Comparison of ENCODE assay signal across 8 mouse cellular contexts in genomic region chr12:111906309-111906875, GRCm38 (mm10). TPM values are rescaled to one million over a fixed set of nuclear protein-coding genes. Genes with fewer than 3 reads are reported as not detected.
DNase-seq lines count a peak whose midpoint lies in the region; ATAC-seq and TF ChIP-seq lines count a peak whose summit lies in the region.

No protein-coding gene starts in this region.

- H3K9me3 ChIP-seq in kidney, postnatal 0 days (replicated peaks; ENCODE audit: low read length), result no peaks in the 10 kb centered on the region
- no peaks in the 10 kb centered on the region for H3K9me3 ChIP-seq in forebrain, embryonic 14.5 days (replicated peaks; ENCODE audit: control insufficient read depth, low read length)
- H3K9me3 ChIP-seq in intestine, embryonic 15.5 days, result no peaks in the 10 kb centered on the region
- no peaks in the 10 kb centered on the region for H3K9me3 ChIP-seq in neural tube, embryonic 12.5 days

- no peak overlapping the region for H3K27ac ChIP-seq in kidney, postnatal 0 days
- H3K27ac ChIP-seq in forebrain, embryonic 14.5 days (ENCODE audit: low read depth, low read length), result no peak overlapping the region
- H3K27ac ChIP-seq in intestine, embryonic 15.5 days, result no peak overlapping the region
- no peak overlapping the region for H3K27ac ChIP-seq in neural tube, embryonic 12.5 days

- H3K4me3 ChIP-seq in kidney, postnatal 0 days (replicated peaks; ENCODE audit: low read depth, low read length), result peak overlapping the region; percentile 85; the same call in 1 of the 2 replicates
- H3K4me3 ChIP-seq in forebrain, embryonic 14.5 days (ENCODE audit: low read depth, low read length), result peak overlapping the region; percentile 65
- peak overlapping the region; percentile 92 for H3K4me3 ChIP-seq in intestine, embryonic 15.5 days (replicated peaks)
- peak overlapping the region; percentile 82; the same call in 1 of the 2 replicates for H3K4me3 ChIP-seq in neural tube, embryonic 12.5 days

- no peak overlapping the region for H3K9ac ChIP-seq in kidney, postnatal 0 days (ENCODE audit: low read depth, low read length)
- H3K9ac ChIP-seq in forebrain, embryonic 14.5 days (ENCODE audit: low read length), result no peak overlapping the region
- 0 out of 2 replicates have a peak overlapping the region, but pooled peaks have one; percentile 82 for H3K9ac ChIP-seq in intestine, embryonic 15.5 days
- no peak overlapping the region for H3K9ac ChIP-seq in neural tube, embryonic 12.5 days

- no peaks in the 10 kb centered on the region for H3K27me3 ChIP-seq in kidney, postnatal 0 days (ENCODE audit: insufficient read depth, low read length)
- peaks cover 11% of the 10 kb centered on the region for H3K27me3 ChIP-seq in forebrain, embryonic 14.5 days (replicated peaks; ENCODE audit: control insufficient read depth, insufficient read depth, low read length)
- H3K27me3 ChIP-seq in intestine, embryonic 15.5 days (replicated peaks), result no peaks in the 10 kb centered on the region
- H3K27me3 ChIP-seq in neural tube, embryonic 12.5 days (replicated peaks), result peaks cover 36% of the 10 kb centered on the region

- ATAC-seq in kidney, postnatal 0 days (replicated peaks; ENCODE audit: low FRiP score, low read depth), result no peak
- ATAC-seq in forebrain, embryonic 14.5 days, result no peak
- ATAC-seq in intestine, embryonic 15.5 days, result no peak
- ATAC-seq in neural tube, embryonic 12.5 days (ENCODE audit: low FRiP score, low read depth), result no peak

- WGBS in kidney, postnatal 0 days, result 54% methylated on average over 5 of the region's 5 CpGs
- WGBS in forebrain, embryonic 14.5 days, result 52% methylated on average over 5 of the region's 5 CpGs
- 48% methylated on average over 5 of the region's 5 CpGs for WGBS in intestine, embryonic 15.5 days
- 65% methylated on average over 5 of the region's 5 CpGs for WGBS in neural tube, embryonic 12.5 days

- TF ChIP-seq CTCF in kidney, postnatal 0 days (IDR thresholded peaks at IDR 0.05; ENCODE audit: low read depth), result no peak

- H3K4me2 ChIP-seq in kidney, postnatal 0 days (ENCODE audit: low read length), result peak overlapping the region; percentile 92
- peak overlapping the region; percentile 90 for H3K4me2 ChIP-seq in forebrain, embryonic 14.5 days (ENCODE audit: low read length)
- peak overlapping the region; percentile 84 for H3K4me2 ChIP-seq in intestine, embryonic 15.5 days (replicated peaks)
- peak overlapping the region; percentile 92 for H3K4me2 ChIP-seq in neural tube, embryonic 12.5 days (replicated peaks)

- no peaks in the 10 kb centered on the region for H3K36me3 ChIP-seq in kidney, postnatal 0 days (ENCODE audit: insufficient read depth, low read length)
- no peaks in the 10 kb centered on the region for H3K36me3 ChIP-seq in forebrain, embryonic 14.5 days (ENCODE audit: control insufficient read depth, insufficient read depth, low read length)
- H3K36me3 ChIP-seq in intestine, embryonic 15.5 days, result no peaks in the 10 kb centered on the region
- H3K36me3 ChIP-seq in neural tube, embryonic 12.5 days, result no peaks in the 10 kb centered on the region

- H3K4me1 ChIP-seq in kidney, postnatal 0 days (replicated peaks; ENCODE audit: insufficient read depth, low read length), result peaks cover 8% of the 10 kb centered on the region; the same call in 1 of the 2 replicates
- H3K4me1 ChIP-seq in forebrain, embryonic 14.5 days (ENCODE audit: control insufficient read depth, insufficient read depth, low read length), result peaks cover 3% of the 10 kb centered on the region; the same call in 1 of the 2 replicates
- peaks cover 20% of the 10 kb centered on the region; the same call in 1 of the 2 replicates for H3K4me1 ChIP-seq in intestine, embryonic 15.5 days (replicated peaks)
- H3K4me1 ChIP-seq in neural tube, embryonic 12.5 days, result peaks cover 12% of the 10 kb centered on the region

- DNase-seq in kidney, postnatal 0 days (ENCODE audit: low spot score), result no peak
- DNase-seq in kidney, postnatal 4 days, result no peak
- DNase-seq in forebrain, embryonic 14.5 days (ENCODE audit: low spot score), result no peak
- no peak for DNase-seq in adrenal gland, adult 8-10 months
- DNase-seq in right cerebral cortex, postnatal 25 days, result no peak
- DNase-seq in right cerebral cortex, postnatal 36 days (ENCODE audit: low spot score in 2 of 2), result no peak

RNA-seq across cellular contexts. Expression of gene Ppp1r13b, which starts 1.5 kb away (rescaled TPM):
- 14.6 and 16.7 TPM in 2 replicates for polyA plus RNA-seq in kidney, postnatal 0 days (2015; fragmentation: Nextera tagmentation; extraction: Ambion mirVana)
- 12.5 and 20.1 TPM in 2 replicates for polyA plus RNA-seq in forebrain, embryonic 14.5 days (2014; fragmentation: Nextera tagmentation; extraction: Ambion mirVana)
- polyA plus RNA-seq in intestine, embryonic 15.5 days (2015; fragmentation: Nextera tagmentation; extraction: Ambion mirVana), result 19.8 and 21.7 TPM in 2 replicates
- 17.7 and 18.3 TPM in 2 replicates for polyA plus RNA-seq in neural tube, embryonic 12.5 days (2016; fragmentation: Nextera tagmentation; extraction: Ambion mirVana)
- total RNA-seq in adrenal gland, adult 8-10 months (2022), result 10 to 100 TPM; 16.0 to 26.6 (median 18.7) TPM
